Mouse (Mus musculus): Measurements from ENCODE around the gene Clstn1.

The Clstn1 gene

GRCm38 (mm10) chr4:149564452-149565407, 21.5 kb upstream of the Clstn1 start:
- in situ Hi-C loops (cut with MboI; ENCODE audit: low sequenced_read_pairs), result no loop called here

- in situ Hi-C loops (cut with MboI; ENCODE audit: low sequenced_read_pairs), result no loop called here
Measured at GRCm38 (mm10) chr4:149567432-149568026, 18.7 kb upstream of the Clstn1 start.

GRCm38 (mm10) chr4:149568622-149569021, 17.6 kb upstream of the Clstn1 start:
- in situ Hi-C loops (cut with MboI; ENCODE audit: low sequenced_read_pairs), result no loop called here

GRCm38 (mm10) chr4:149569781-149570497, 16.3 kb upstream of the Clstn1 start:
- in situ Hi-C loops (cut with MboI; ENCODE audit: low sequenced_read_pairs), result no loop called here

- in situ Hi-C loops (cut with MboI; ENCODE audit: low sequenced_read_pairs), result no loop called here
Measured at GRCm38 (mm10) chr4:149570498-149570863, 15.8 kb upstream of the Clstn1 start.

- in situ Hi-C loops (cut with MboI; ENCODE audit: low sequenced_read_pairs), result no loop called here
Measured at GRCm38 (mm10) chr4:149571209-149571608, 15.1 kb upstream of the Clstn1 start.

- in situ Hi-C loops (cut with MboI; ENCODE audit: low sequenced_read_pairs), result no loop called here
Measured at GRCm38 (mm10) chr4:149571651-149572149, 14.6 kb upstream of the Clstn1 start.

GRCm38 (mm10) chr4:149572446-149572845, 13.8 kb upstream of the Clstn1 start:
- in situ Hi-C loops (cut with MboI; ENCODE audit: low sequenced_read_pairs), result no loop called here

- in situ Hi-C loops (cut with MboI; ENCODE audit: low sequenced_read_pairs), result no loop called here
Measured at GRCm38 (mm10) chr4:149572851-149573250, 13.4 kb upstream of the Clstn1 start.

- in situ Hi-C loops (cut with MboI; ENCODE audit: low sequenced_read_pairs), result no loop called here
Measured at GRCm38 (mm10) chr4:149574391-149574821, 11.9 kb upstream of the Clstn1 start.

- in situ Hi-C loops (cut with MboI; ENCODE audit: low sequenced_read_pairs), result no loop called here
Measured at GRCm38 (mm10) chr4:149576061-149576460, 10.2 kb upstream of the Clstn1 start.

GRCm38 (mm10) chr4:149576993-149577548, 9.2 kb upstream of the Clstn1 start:
- in situ Hi-C loops (cut with MboI; ENCODE audit: low sequenced_read_pairs), result no loop called here

- in situ Hi-C loops (cut with MboI; ENCODE audit: low sequenced_read_pairs), result no loop called here
Measured at GRCm38 (mm10) chr4:149578085-149578681, 8.1 kb upstream of the Clstn1 start.

- in situ Hi-C loops (cut with MboI; ENCODE audit: low sequenced_read_pairs), result no loop called here
Measured at GRCm38 (mm10) chr4:149578831-149579230, 7.4 kb upstream of the Clstn1 start.

- in situ Hi-C loops (cut with MboI; ENCODE audit: low sequenced_read_pairs), result no loop called here
Measured at GRCm38 (mm10) chr4:149585236-149585635, 1.0 kb upstream of the Clstn1 start.

GRCm38 (mm10) chr4:149586783-149587595, 721 bp downstream of the Clstn1 start:
- in situ Hi-C loops (cut with MboI; ENCODE audit: low sequenced_read_pairs), result no loop called here

- in situ Hi-C loops (cut with MboI; ENCODE audit: low sequenced_read_pairs), result no loop called here
Measured at GRCm38 (mm10) chr4:149587596-149588168, 1.4 kb downstream of the Clstn1 start.

GRCm38 (mm10) chr4:149590200-149590599, 3.9 kb downstream of the Clstn1 start:
- in situ Hi-C loops (cut with MboI; ENCODE audit: low sequenced_read_pairs), result no loop called here

GRCm38 (mm10) chr4:149591486-149591885, 5.2 kb downstream of the Clstn1 start:
- in situ Hi-C loops (cut with MboI; ENCODE audit: low sequenced_read_pairs), result no loop called here

Data from CH12F3 (cell line).